Mouse (Mus musculus): ENCODE measurements at regions not wholly inside any gene's neighbourhood (a gene's known extent, or its start where the extent isn't known, plus 50 kb on each side); places are given as distances from the start of the nearest gene placed in this dataset.
A peak's percentile ranks its signal among the peaks of the same experiment; 100 is the strongest.

DNA sequence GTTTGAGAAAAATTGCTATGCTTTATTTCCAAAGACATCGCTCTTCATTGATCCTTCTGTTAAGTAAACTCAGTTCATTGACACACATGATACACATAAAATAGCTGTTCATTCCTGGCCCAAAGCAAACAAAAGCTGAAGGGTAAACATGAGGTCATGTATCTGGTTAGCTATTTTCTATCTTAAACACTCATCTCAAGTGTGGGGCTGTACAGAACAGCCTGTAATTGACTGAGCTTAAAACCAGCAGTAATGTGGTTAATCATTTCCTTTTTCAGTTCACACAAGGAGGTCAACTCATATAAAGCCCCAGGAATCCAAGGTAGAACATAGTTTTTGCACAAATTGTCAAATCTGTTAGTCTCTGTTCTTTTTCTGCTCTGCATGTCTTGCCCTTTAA is 94.5 kb downstream of the Cldn17 start:
- Histone ChIP-seq H3K4me3 (no peak overlapping the region), H3K27ac (no peak overlapping the region)
- DNase-seq (ENCODE audit: low spot score in 2 of 2) = no peak
- TF ChIP-seq CTCF (conservative IDR thresholded peaks at IDR 0.05) = no peak

DNA sequence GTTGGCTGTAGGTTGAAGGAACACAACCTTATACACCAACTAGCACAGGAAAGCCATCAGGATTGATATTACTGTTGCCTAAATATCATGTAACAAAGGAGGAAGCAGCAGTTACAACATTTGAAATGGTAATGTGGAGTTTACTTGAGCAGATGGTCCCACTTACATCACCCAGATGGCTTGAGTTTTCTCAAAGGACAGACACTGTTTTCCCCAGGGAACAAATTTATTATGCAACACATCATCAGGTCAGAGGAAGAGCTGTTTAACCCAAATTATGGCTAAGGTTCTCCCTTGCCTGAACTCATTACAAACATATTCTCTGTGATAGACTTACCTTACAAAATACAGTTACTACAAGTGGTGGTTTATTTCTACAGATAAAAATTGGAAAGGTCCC is 98.6 kb downstream of the Cldn17 start:
- no peak for TF ChIP-seq CTCF (conservative IDR thresholded peaks at IDR 0.05)
- DNase-seq (ENCODE audit: low spot score in 2 of 2) = peak; percentile 32 to 39
- H3K4me3 ChIP-seq = no peak overlapping the region
- no peak overlapping the region for H3K27ac ChIP-seq

DNA sequence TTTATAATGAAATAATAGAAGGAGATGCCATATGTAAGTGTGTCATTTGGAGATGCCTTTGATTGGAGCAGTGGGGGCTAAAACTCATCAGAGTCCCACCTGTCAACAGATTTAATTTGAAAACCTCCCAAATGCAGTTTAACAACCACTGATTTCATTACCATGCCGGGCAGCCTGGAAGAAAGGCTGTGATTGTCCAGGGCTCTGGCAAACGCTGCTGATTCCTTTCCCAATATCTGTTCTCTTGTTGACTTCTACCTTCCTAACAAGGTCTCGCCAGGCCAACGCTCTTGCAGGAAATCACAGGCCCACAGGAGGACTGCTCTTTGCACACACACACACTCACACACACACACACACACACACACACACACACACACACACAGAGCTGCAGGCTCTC is 102.4 kb downstream of the Cldn17 start:
- no peak for TF ChIP-seq CTCF (conservative IDR thresholded peaks at IDR 0.05)

DNA sequence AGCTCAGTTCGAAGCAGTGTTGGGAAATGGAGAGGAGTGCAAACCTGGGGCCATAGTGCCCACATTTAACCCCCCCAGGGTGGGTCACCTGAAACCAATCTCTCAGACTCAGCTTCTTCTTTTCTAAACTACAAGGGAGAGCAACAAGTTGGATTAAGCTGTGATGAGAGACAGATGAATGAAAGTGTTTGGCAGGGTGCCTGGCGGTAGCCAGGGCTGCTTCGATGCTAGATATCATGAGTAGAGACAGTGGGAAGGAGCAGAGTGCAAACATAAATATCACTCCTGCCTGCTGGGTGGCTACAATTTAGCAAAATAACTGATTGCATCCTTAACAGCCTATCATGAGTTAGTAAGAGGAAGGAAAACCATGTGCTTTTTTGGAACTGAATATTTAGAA is 106.9 kb downstream of the Cldn17 start:
- no peak overlapping the region for H3K27ac ChIP-seq
- DNase-seq (ENCODE audit: low spot score in 2 of 2) = no peak
- TF ChIP-seq CTCF (conservative IDR thresholded peaks at IDR 0.05) = no peak

More for the DNA sequence above, 102.4 kb downstream of the Cldn17 start:
- Histone ChIP-seq H3K27ac (no peak overlapping the region), H3K4me3 (no peak overlapping the region)
- no peak for DNase-seq (ENCODE audit: low spot score in 2 of 2)

DNA sequence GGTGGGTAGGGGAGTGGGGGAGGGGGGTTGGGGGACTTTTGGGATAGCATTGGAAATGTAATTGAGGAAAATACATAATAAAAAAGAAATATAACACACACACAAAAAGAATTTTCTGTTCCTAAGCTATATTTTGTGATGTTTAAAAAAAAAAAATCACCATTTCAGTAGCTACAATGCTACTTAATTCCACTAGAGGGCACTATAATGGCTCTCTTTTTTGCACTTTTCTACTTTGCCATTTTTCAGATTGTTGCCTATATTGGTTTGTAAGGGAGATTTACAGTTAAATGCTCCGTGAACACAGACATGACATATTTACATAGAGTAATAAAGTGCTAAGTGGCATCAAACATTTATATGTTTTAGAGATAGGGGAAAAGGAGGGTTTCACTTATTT is 102.7 kb upstream of the Grik1 start:
- Histone ChIP-seq H3K27ac (no peak overlapping the region), H3K4me3 (no peak overlapping the region)
- TF ChIP-seq CTCF (conservative IDR thresholded peaks at IDR 0.05) = peak; percentile 74
- DNase-seq (ENCODE audit: low spot score in 2 of 2) = no peak

More for the DNA sequence above, 106.9 kb downstream of the Cldn17 start:
- H3K4me3 ChIP-seq = no peak overlapping the region

DNA sequence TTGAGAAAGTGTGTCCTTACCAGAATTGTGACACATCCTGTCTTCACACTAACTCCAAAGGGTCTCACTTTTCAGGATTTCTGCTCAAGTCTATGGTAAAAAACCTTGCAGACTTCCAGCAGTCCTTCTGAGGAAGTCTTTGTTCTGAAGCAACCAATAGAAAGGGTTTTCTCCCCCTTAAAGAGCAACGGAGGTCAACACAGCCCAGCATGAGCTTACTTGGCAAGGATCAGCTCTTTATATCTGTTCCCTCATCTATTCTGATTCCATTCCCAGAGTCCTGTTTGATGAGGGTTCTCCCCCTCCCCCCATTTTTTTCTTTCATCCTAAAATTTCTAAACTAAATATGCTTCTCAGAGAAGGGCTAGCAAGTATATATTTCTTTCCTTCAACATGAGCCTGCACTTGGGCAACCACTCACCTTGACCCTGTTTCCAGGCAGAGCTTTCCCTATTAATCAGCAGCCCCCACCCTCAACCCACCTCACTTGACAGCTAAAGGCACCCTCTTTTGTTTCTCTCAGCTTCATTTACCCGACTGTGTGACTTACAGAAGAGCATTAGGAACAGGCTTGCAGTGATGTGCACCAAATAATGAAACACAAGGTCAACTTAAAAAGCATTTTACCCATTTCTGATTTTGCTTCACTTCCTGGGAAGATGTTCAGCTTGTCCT is 91.7 kb upstream of the Grik1 start:
- no peak for DNase-seq (ENCODE audit: low spot score in 2 of 2)
- Histone ChIP-seq H3K4me3 (no peak overlapping the region), H3K27ac (no peak overlapping the region)
- TF ChIP-seq CTCF (conservative IDR thresholded peaks at IDR 0.05) = no peak

DNA sequence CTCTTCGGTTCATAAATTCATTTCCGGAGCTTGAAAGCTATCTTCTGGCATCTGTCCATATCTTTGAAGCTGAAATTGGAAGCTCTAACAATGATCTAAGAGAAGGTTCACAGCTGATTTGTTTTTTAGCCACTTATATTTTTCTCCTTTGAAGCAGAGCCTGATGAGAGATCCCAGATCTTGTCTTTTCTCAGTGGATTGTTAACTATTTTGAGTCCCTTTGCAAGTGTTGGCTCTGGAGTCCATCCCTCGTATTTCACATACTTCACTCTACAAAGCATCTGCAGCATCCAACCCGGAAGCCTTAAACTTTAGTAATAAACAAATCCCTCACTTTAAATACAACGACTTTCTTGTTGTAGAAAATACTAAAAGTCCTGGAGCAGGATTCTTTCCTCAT is 85.6 kb upstream of the Grik1 start:
- TF ChIP-seq CTCF (conservative IDR thresholded peaks at IDR 0.05) = no peak
- no peak overlapping the region for H3K27ac ChIP-seq
- DNase-seq (ENCODE audit: low spot score in 2 of 2) = no peak
- no peak overlapping the region for H3K4me3 ChIP-seq

DNA sequence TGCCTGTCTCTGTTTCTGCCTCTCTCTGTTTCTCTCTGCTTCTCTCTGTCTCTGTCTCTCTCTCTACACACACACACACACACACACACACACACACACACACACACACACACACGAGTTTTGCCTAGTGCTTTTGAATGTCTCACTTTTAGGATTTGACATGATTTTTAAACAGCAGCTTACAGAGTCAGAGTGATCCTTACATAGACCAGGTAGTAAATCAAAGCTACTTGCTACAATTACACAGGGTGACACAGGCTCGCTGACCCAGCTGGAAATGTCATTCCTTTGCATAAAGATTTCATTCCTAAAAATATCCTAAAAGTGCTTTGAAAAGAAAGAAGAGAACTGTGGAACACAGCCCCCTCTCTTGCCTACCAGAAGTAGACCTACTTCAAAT is 84.5 kb upstream of the Grik1 start:
- TF ChIP-seq CTCF (conservative IDR thresholded peaks at IDR 0.05) = no peak
- no peak for DNase-seq (ENCODE audit: low spot score in 2 of 2)
- Histone ChIP-seq H3K4me3 (no peak overlapping the region), H3K27ac (no peak overlapping the region)

DNA sequence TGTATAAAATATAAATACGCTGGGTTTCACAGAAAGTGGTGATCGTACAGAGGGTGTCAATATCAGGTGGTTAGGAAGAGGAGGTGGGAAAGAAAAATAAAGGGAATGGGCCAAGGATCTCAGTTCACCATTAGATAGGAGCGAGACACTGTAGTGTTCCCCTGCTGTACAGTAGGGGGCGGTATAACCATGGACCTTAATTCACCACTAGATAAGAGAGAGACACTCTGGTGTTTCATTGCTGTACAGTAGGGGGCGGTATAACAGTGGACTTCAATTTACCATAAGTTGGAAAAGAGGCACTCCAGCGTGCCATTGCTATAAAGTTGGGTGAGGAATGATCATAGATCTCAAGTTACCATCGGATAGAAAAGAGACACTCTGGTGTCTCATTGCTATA is 82.0 kb upstream of the Grik1 start:
- Histone ChIP-seq H3K27ac (no peak overlapping the region), H3K4me3 (no peak overlapping the region)
- DNase-seq (ENCODE audit: low spot score in 2 of 2) = peak; percentile 52 to 57
- peak; percentile 97 for TF ChIP-seq CTCF (conservative IDR thresholded peaks at IDR 0.05)

DNA sequence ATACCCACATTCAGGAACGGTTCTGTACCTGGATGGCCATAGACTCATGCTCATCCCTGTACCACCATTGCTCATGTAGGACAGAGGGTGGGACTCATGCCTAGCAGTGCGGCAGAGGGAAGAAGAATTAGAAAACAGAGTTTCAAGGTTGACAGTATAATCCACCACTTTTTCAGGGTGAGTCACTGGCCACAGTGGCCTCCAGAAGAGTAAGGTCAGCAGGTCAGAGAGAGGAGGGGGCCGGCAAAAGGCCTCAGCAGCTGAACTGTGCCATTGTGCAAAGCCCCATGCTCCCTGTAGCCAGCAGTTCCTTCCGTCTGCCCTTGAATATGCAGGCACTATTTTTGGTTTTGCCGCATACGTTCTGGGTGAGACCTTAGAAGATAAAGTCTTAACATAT is 78.1 kb upstream of the Grik1 start:
- DNase-seq (ENCODE audit: low spot score in 2 of 2) = no peak
- no peak for TF ChIP-seq CTCF (conservative IDR thresholded peaks at IDR 0.05)
- Histone ChIP-seq H3K27ac (no peak overlapping the region), H3K4me3 (no peak overlapping the region)

DNA sequence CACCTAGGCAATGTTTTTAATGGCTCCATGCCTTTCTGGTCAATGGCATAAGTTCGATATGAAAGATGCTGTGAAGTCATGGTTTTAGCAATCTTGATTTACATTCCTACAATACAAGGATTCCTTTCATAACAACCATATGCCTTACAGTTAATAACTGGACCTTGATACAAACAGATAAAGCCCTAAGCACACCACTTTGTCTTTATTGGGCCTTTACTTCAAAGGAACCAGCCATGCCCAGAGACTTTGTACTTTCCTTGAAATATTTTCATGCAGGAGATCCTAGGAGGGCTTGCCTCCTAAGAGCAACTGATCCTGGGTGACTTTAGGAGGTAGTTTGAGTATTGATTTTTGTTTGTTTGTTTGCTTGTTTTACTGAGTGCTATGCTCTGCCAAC is 77.1 kb upstream of the Grik1 start:
- no peak for DNase-seq (ENCODE audit: low spot score in 2 of 2)
- TF ChIP-seq CTCF (conservative IDR thresholded peaks at IDR 0.05) = no peak
- Histone ChIP-seq H3K4me3 (no peak overlapping the region), H3K27ac (no peak overlapping the region)

DNA sequence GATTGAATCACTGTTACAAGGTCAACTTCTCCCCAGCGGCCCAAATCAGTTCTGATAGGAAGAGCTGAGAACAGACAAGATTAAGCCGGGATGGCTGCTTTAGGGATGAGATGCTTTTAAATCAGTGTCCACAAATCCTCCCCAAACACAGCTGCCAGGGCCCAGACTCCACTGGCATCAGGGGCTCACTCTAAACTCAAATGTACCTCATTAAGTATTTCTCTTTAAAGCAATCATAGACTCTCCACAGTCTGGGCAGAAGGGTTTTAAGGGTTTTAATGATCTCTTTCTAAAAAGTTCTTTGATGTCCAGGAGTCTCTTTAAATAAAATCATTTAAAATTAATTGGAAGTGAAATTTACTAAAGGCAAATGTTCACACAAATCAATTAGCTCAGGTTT is 70.0 kb upstream of the Grik1 start:
- no peak for DNase-seq (ENCODE audit: low spot score in 2 of 2)
- no peak overlapping the region for H3K4me3 ChIP-seq
- TF ChIP-seq CTCF (conservative IDR thresholded peaks at IDR 0.05) = no peak
- H3K27ac ChIP-seq = no peak overlapping the region
